Mouse (Mus musculus) brain, embryonic 14.5 days (tissue): ENCODE data around the gene Prkar2a.

Source experiments
- CTCF ChIP-seq: fragments of 200-500 bp; IDR thresholded peaks from 2 replicates; pipeline ENCODE4 v1.5.1; 2012; ENCODE audit warnings: inconsistent platforms, mild to moderate bottlenecking, moderate library complexity, borderline replicate concordance; ENCODE audit not compliant: insufficient read depth, insufficient read length; ENCODE audit errors: extremely low read depth
- POLR2A ChIP-seq: fragments of 200-500 bp; IDR thresholded peaks from 2 replicates; pipeline ENCODE4 v1.6.1; 2012; ENCODE audit warnings: mild to moderate bottlenecking, inconsistent platforms, borderline replicate concordance; ENCODE audit not compliant: poor library complexity, insufficient read depth, insufficient read length, severe bottlenecking; ENCODE audit errors: extremely low read depth

GRCm38 (mm10) chr9:108759121-108759520, 70.0 kb downstream of the Prkar2a start:
- TF ChIP-seq CTCF: no peak
- no peak for TF ChIP-seq POLR2A
